Mouse (Mus musculus) ES-E14 (cell line): ENCODE data around the gene Pigx.

ENCODE experiments used
- CHD2 ChIP-seq: IDR thresholded peaks from 2 replicates; pipeline ENCODE4 v1.6.1; 2014; ENCODE audit warnings: mild to moderate bottlenecking, low read depth, low read length, inconsistent platforms
- HCFC1 ChIP-seq: IDR thresholded peaks from 2 replicates; pipeline ENCODE4 v1.6.1; 2012; ENCODE audit warnings: low read length, inconsistent platforms, borderline replicate concordance; ENCODE audit not compliant: insufficient read depth
- MAFK ChIP-seq: IDR thresholded peaks from 2 replicates; pipeline ENCODE4 v1.6.1; 2014; ENCODE audit warnings: mild to moderate bottlenecking, low read depth, low read length, inconsistent platforms; ENCODE audit not compliant: insufficient read depth
- ZC3H11A ChIP-seq: IDR thresholded peaks from 2 replicates; pipeline ENCODE4 v1.6.1; 2012; ENCODE audit warnings: low read depth, mild to moderate bottlenecking, inconsistent platforms, low read length, borderline replicate concordance
- ZNF384 ChIP-seq: IDR thresholded peaks from 2 replicates; pipeline ENCODE4 v1.6.1; 2012; ENCODE audit warnings: low read depth, low read length, inconsistent platforms

- TF ChIP-seq CHD2 (no peak), ZNF384 (no peak), ZC3H11A (no peak), MAFK (no peak), HCFC1 (no peak)
Measured at GRCm38 (mm10) chr16:32147589-32148207, 48.2 kb upstream of the Pigx start.
